Mouse (Mus musculus) thymus, adult 2 months (tissue): Measurements from ENCODE around the gene Atf3.

Experiments
- CTCF ChIP-seq: fragments of 200-500 bp; IDR thresholded peaks from 2 replicates; pipeline ENCODE4 v1.5.1; 2012; ENCODE audit warnings: mild to moderate bottlenecking, control low read depth, low read length, moderate library complexity, borderline replicate concordance; ENCODE audit not compliant: control insufficient read depth, poor library complexity, insufficient read depth; ENCODE audit errors: extremely low read depth
- POLR2A ChIP-seq: fragments of 200-500 bp; IDR thresholded peaks from 2 replicates; pipeline ENCODE4 v1.6.1; 2012; ENCODE audit warnings: mild to moderate bottlenecking, low read length, control low read depth, moderate library complexity; ENCODE audit not compliant: control insufficient read depth, poor library complexity, insufficient read depth; ENCODE audit errors: extremely low read depth

GRCm38 (mm10) chr1:191184066-191184815 lies 33.6 kb downstream of the Atf3 start:
- TF ChIP-seq POLR2A (no peak), CTCF (no peak)
